Mouse (Mus musculus) stomach, embryonic 14.5 days (tissue): ENCODE results near the gene Ccdc50. TPM values are rescaled to one million over a fixed set of nuclear protein-coding genes. Genes with fewer than 3 reads are reported as not detected.

Experiments used
- ATAC-seq: fragments of 200-750 bp; cut with Nextera tagmentation; 2 replicates; pipeline ENCODE4 v1.8.0; 2017; ENCODE audit warnings: low read depth, moderate TSS enrichment; ENCODE audit not compliant: insufficient number of reproducible peaks, insufficient read depth, low FRiP score
- H3K27ac ChIP-seq: fragments of 300-500 bp; sonication (generic); 2 replicates; pipeline ENCODE4 v1.5.1; 2014; ENCODE audit warnings: mild to moderate bottlenecking, low read length, moderate library complexity, mixed read lengths
- H3K27me3 ChIP-seq: fragments of 300-500 bp; sonication (generic); 2 replicates; pipeline ENCODE4 v1.6.1; 2014; ENCODE audit warnings: low read length, control low read depth, mixed read lengths; ENCODE audit not compliant: control insufficient read depth, insufficient read depth
- H3K36me3 ChIP-seq: fragments of 300-500 bp; sonication (generic); 2 replicates; pipeline ENCODE4 v1.6.1; 2014; ENCODE audit warnings: mild to moderate bottlenecking, control low read depth, low read length, moderate library complexity, mixed read lengths; ENCODE audit not compliant: control insufficient read depth, insufficient read depth
- H3K4me1 ChIP-seq: fragments of 300-500 bp; sonication (generic); 2 replicates; pipeline ENCODE4 v1.6.1; 2014; ENCODE audit warnings: low read length, control low read depth, mixed read lengths; ENCODE audit not compliant: control insufficient read depth, insufficient read depth
- H3K4me2 ChIP-seq: fragments of 300-500 bp; sonication (generic); replicated peaks from 2 replicates; pipeline ENCODE4 v1.6.1; 2014; ENCODE audit warnings: low read depth, low read length, control low read depth
- H3K4me3 ChIP-seq: fragments of 300-500 bp; sonication (generic); 2 replicates; pipeline ENCODE4 v1.5.1; 2014; ENCODE audit warnings: low read depth, low read length, control low read depth
- H3K9ac ChIP-seq: fragments of 300-500 bp; sonication (generic); replicated peaks from 2 replicates; pipeline ENCODE4 v1.6.1; 2014; ENCODE audit warnings: low read depth, mild to moderate bottlenecking, control low read depth, low read length, moderate library complexity, mixed read lengths
- H3K9me3 ChIP-seq: fragments of 300-500 bp; sonication (generic); 2 replicates; pipeline ENCODE4 v1.6.1; 2016; ENCODE audit warnings: low read depth, low read length, control low read depth; ENCODE audit not compliant: control insufficient read depth
- whole genome bisulfite sequencing: fragments of 180-500 bp; shearing (Covaris S2); extraction: QIAGEN DNeasy Blood & Tissue Kit; methylation state at CpG from one replicate; pipeline ENCODE4 v1.1.7; 2014; 5-methylcytosine and 5-hydroxymethylcytosine counted together
- polyA plus RNA-seq: library from polyadenylated mRNA; unstranded; fragments of >200 nt; fragmentation: Nextera tagmentation; extraction: Ambion mirVana; gene quantifications from 2 replicates; pipeline ENCODE4 v1.2.1, GENCODE M21; 2014

The Ccdc50 gene
- polyA plus RNA-seq, 1 experiment from 2014 or later, result 74.2 TPM

DNA sequence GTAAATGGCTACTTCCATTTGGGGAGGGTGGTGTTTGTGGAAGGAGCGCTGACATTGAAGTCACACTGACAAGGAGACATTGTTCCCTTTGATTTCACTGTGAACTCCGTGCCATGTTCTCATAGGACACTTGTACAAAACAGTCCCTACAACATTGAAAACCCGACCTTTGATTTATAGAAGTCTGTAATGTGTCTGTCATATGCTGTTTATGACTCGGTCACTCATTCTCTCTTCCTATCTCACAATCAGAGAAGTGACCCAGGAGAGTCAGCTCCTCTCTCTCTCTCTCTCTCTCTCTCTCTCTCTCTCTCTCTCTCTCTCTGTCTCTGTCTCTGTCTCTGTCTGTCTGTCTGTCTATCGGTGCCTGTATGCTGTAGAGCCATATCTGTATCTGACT lies 60.7 kb downstream of the Ccdc50 start:
- H3K36me3 ChIP-seq, result peaks cover 14% of the 10 kb centered on the region; the same call in 1 of the 2 replicates

DNA sequence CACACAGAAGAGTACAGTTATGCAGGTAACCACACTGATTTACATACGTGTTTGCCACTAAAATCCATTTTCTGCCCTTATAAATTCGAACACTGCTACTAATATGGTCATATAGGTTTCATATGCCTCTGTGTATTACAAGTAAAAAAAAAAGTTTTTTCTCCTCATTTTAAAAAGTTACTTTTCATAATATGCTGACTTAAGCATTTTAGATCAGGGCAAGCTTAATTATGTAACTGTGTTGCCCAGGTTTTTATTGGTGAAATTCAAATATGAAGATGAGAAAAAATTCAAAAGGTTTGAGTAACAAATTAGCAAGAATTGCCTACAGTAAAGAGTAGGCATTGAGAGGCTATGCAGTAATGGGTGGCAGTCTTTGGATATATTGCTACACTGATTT lies 62.0 kb downstream of the Ccdc50 start:
- Histone ChIP-seq H3K4me1 (no peaks in the 10 kb centered on the region), H3K9ac (no peak overlapping the region), H3K4me2 (no peak overlapping the region), H3K36me3 (peaks cover 14% of the 10 kb centered on the region; the same call in 1 of the 2 replicates), H3K27me3 (no peaks in the 10 kb centered on the region), H3K4me3 (no peak overlapping the region), H3K9me3 (no peaks in the 10 kb centered on the region), H3K27ac (no peak overlapping the region)
- ATAC-seq, result no peak
- 97% methylated on average over 2 of the region's 2 CpGs for WGBS

More for the DNA sequence above, 60.7 kb downstream of the Ccdc50 start:
- no peak for ATAC-seq
- no peaks in the 10 kb centered on the region for H3K27me3 ChIP-seq
- no peak overlapping the region for H3K27ac ChIP-seq
- no peaks in the 10 kb centered on the region for H3K4me1 ChIP-seq
- H3K4me2 ChIP-seq, result no peak overlapping the region
- no peaks in the 10 kb centered on the region for H3K9me3 ChIP-seq
- H3K4me3 ChIP-seq, result no peak overlapping the region
- WGBS, result 86% methylated on average over 5 of the region's 5 CpGs
- no peak overlapping the region for H3K9ac ChIP-seq

DNA sequence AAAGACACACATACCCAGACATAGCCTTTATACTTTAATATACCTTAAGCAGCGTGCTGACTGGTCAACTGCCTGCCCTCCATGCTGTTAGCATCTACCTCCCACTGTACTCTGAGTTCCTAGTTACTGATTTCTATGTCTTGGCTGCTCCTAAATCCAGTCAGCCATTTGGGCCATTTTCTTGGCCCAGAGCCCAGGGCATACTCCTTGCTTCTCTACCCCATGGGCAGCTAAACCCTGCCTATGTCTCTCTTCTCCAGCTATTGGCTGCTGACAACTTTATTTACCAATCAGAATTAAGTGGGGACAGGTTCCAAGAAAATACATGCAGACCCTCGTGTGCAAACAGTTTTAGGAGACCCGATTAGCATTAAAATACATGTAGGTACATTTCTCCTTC lies 64.7 kb downstream of the Ccdc50 start:
- Histone ChIP-seq H3K27me3 (no peaks in the 10 kb centered on the region), H3K36me3 (peaks cover 3% of the 10 kb centered on the region; the same call in 1 of the 2 replicates), H3K4me3 (no peak overlapping the region), H3K27ac (no peak overlapping the region), H3K4me2 (no peak overlapping the region), H3K4me1 (no peaks in the 10 kb centered on the region), H3K9ac (no peak overlapping the region), H3K9me3 (no peaks in the 10 kb centered on the region)
- ATAC-seq, result no peak
- 82% methylated on average over 3 of the region's 3 CpGs for WGBS

DNA sequence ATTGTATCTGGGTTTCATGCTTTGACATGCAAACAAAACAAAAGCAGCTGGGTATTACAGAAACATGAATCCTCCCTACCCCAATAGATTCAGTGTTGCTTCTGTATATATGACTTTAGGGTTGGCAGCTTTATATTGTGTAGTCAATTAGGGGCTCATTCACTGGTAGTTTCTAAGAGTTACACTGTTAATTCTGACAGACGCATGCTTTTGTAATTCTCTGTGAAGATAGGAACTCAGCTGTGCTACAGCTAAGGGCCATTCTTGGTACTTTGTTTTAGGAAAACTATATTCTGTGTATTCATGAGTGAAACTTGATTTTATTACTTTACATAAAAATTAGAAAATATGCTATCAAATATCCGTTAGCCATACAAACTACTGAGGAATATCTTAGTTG lies 65.2 kb downstream of the Ccdc50 start:
- Histone ChIP-seq H3K9me3 (no peaks in the 10 kb centered on the region), H3K4me2 (no peak overlapping the region), H3K27me3 (no peaks in the 10 kb centered on the region), H3K4me1 (no peaks in the 10 kb centered on the region), H3K36me3 (peaks cover 3% of the 10 kb centered on the region; the same call in 1 of the 2 replicates), H3K27ac (no peak overlapping the region), H3K9ac (no peak overlapping the region), H3K4me3 (no peak overlapping the region)
- 81% methylated on average over 2 of the region's 2 CpGs for WGBS
- no peak for ATAC-seq

DNA sequence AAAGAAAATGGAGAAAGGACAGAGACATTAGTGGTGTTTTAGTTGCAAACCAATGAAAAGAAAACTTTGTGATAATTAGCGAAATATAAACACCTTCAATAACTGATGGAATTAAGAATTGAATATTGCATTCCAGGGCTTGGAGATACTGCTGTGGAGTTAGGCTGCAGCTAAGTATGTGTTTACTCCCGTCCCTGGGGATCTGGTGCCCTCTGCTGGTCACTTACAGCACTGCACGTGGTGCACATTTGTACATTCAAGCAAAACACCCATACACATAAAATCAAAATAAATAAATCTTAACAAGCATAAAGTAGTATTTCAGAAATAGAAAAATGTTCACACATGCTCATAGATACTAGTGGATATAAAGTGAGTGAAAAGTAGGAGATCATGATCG lies 68.6 kb downstream of the Ccdc50 start:
- Histone ChIP-seq H3K27ac (no peak overlapping the region), H3K4me3 (no peak overlapping the region), H3K9ac (no peak overlapping the region), H3K27me3 (no peaks in the 10 kb centered on the region), H3K9me3 (no peaks in the 10 kb centered on the region), H3K36me3 (no peaks in the 10 kb centered on the region), H3K4me1 (no peaks in the 10 kb centered on the region), H3K4me2 (no peak overlapping the region)
- no peak; the same call in 1 of the 2 replicates for ATAC-seq
- 16% methylated on average over 4 of the region's 4 CpGs for WGBS

DNA sequence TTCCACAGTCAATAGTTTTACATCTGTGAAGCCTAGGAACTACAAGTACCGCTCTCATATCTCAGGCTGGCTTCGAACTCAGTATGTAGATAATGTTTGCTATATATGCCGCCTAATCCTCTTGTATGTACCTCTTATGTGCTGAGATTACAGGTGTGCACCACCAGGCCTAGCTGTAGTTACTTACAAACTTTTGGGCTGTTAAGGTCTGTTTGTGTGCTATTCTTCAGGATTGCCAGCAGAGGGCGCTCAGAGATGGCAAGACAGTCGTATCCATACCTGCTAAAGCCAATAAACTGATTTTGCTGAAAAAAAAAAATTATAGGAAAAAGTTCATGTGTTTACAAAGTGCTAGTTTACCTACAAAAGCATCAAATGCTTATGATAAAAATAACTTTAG lies 80.1 kb downstream of the Ccdc50 start:
- 24% methylated on average over 5 of the region's 5 CpGs for WGBS
- H3K9me3 ChIP-seq, result no peaks in the 10 kb centered on the region
- no peak overlapping the region for H3K9ac ChIP-seq
- ATAC-seq, result no peak
- H3K27me3 ChIP-seq, result no peaks in the 10 kb centered on the region
- no peaks in the 10 kb centered on the region for H3K36me3 ChIP-seq
- H3K27ac ChIP-seq, result no peak overlapping the region
- no peak overlapping the region for H3K4me3 ChIP-seq
- no peak overlapping the region for H3K4me2 ChIP-seq
- H3K4me1 ChIP-seq, result no peaks in the 10 kb centered on the region

DNA sequence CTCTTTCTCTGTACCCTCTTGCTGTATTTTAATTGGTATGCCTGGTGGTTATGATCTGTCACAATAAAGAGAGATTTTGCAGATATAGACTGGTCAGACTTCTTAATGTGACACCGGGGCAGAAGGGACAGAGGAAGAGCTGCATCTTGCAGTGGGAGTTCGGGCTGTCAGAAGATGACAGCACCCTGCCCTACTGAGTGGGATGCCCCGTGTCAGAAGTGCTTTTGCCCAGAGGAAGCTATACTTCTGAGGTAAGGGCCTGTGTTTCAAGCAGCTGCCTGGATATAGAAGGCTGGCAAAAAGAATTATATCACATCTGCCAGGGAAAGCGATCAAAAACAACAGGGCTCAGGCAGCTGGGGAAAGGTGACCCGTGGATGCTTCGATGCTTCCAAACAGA lies 82.7 kb downstream of the Ccdc50 start:
- Histone ChIP-seq H3K4me2 (no peak overlapping the region), H3K36me3 (no peaks in the 10 kb centered on the region), H3K4me1 (no peaks in the 10 kb centered on the region), H3K27me3 (no peaks in the 10 kb centered on the region), H3K4me3 (no peak overlapping the region), H3K9me3 (no peaks in the 10 kb centered on the region), H3K27ac (no peak overlapping the region), H3K9ac (no peak overlapping the region)
- ATAC-seq, result no peak
- WGBS, result 54% methylated on average over 6 of the region's 6 CpGs

DNA sequence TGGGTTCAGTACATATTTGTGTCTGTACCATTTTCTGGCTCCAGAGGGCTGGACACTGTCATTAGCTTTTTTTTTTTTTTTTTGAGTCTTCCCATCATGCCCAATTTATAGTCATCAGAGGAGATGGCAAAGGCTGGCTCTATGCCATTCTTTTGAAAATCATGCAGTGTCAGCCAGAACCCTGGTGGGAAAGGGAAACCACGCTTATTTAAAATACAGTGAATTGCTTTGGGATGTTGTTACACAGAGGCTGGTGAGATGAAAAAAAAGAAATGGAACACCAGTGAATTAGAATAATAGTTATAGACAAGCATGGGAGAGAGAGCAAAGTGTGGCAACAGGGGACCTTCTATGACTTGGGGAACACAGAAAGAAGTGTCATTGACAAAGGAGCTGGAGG lies 95.2 kb downstream of the Ccdc50 start:
- H3K4me1 ChIP-seq, result no peaks in the 10 kb centered on the region
- 74% methylated on average over 1 of the region's 1 CpGs for WGBS
- H3K9me3 ChIP-seq, result no peaks in the 10 kb centered on the region
- no peak overlapping the region for H3K4me3 ChIP-seq
- no peak for ATAC-seq
- no peak overlapping the region for H3K9ac ChIP-seq
- no peaks in the 10 kb centered on the region for H3K27me3 ChIP-seq
- H3K27ac ChIP-seq, result no peak overlapping the region
- no peak overlapping the region for H3K4me2 ChIP-seq
- no peaks in the 10 kb centered on the region for H3K36me3 ChIP-seq
